Mouse (Mus musculus) testis, adult 2 months (tissue): ENCODE results near the gene Sox5.

ENCODE experiments used
- CTCF ChIP-seq: fragments of 200-500 bp; IDR thresholded peaks from 2 replicates; pipeline ENCODE4 v1.5.1; 2012; ENCODE audit warnings: low read depth, mild to moderate bottlenecking, inconsistent platforms, low read length, moderate library complexity; ENCODE audit not compliant: control insufficient read depth, insufficient read depth, insufficient replicate concordance
- POLR2A ChIP-seq: fragments of 200-500 bp; IDR thresholded peaks from 2 replicates; pipeline ENCODE4 v1.6.1; 2012; ENCODE audit warnings: low read depth, mild to moderate bottlenecking, inconsistent platforms, low read length, moderate library complexity; ENCODE audit not compliant: control insufficient read depth

- no peak for TF ChIP-seq CTCF
- TF ChIP-seq POLR2A = no peak
Observed at GRCm38 (mm10) chr6:144129927-144130326, 651.9 kb downstream of the Sox5 start.
